Mouse (Mus musculus) cortical plate, adult 2 months (tissue): Measurements from ENCODE around the gene Msl1.

Experiments
- CTCF ChIP-seq: fragments of 200-500 bp; IDR thresholded peaks from 2 replicates; pipeline ENCODE4 v1.5.1; 2011; ENCODE audit warnings: mild to moderate bottlenecking, control low read depth, low read length; ENCODE audit not compliant: insufficient read depth; ENCODE audit errors: extremely low read depth
- POLR2A ChIP-seq: fragments of 200-500 bp; IDR thresholded peaks from 2 replicates; pipeline ENCODE4 v1.6.1; 2011; ENCODE audit warnings: mild to moderate bottlenecking, low read length, control low read depth; ENCODE audit not compliant: insufficient read depth; ENCODE audit errors: extremely low read depth

DNA sequence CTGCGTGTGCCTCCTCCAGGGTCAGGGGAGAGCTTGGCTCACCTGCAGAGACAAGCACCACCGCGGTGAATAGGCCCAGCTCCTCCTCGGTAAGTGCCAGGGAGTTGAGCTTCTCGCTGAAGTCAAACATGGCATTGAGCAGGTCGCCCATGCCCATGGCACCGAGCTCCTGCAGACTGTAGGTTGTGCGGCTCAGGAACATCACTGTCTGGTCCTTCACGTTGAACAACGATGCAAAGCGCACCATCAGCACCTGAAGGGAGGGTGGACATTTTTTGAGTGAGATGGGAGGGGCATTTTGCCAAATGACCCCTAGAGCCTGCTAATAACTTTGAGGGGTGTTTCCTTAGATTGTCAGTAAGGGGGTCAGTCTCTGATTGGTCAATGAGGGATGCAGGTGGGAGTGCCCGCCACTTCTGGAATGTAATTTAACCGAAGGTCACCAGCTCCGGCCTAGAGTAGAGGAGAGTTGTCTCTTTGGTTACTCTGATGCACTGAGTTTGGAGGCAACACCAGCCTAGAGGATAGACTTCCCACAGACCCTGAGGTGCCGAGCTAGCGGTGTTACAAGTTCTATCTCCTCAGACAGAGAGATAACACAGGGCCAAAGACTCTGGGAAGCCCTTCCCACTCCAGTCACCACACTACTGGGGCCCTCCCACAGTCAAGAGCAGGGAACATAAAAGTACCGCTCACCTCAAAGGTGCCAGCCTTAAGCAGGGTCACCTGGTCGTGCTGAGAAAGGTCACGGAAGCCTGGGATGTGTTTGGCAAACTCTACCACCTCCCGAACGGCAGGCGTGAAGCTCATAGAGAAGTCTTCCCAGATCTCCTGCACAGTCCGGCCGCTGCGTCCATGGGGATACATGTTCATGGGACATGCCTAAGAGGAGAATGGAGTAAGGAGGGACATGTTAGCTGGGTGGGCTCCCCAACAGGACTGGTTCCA lies 26.0 kb upstream of the Msl1 start:
- TF ChIP-seq CTCF (no peak), POLR2A (peak; percentile 47; the same call in 1 of the 2 replicates)
